8 mouse cellular contexts compared by ENCODE assay signal in genomic region chr11:30197564-30198090, GRCm38 (mm10).
DNase-seq lines count a peak whose midpoint lies in the region; ATAC-seq and TF ChIP-seq lines count a peak whose summit lies in the region.

No protein-coding gene starts in this region.

- no peaks in the 10 kb centered on the region for H3K9me3 ChIP-seq in kidney, postnatal 0 days (replicated peaks; ENCODE audit: low read length)

- WGBS in kidney, postnatal 0 days: 4% methylated on average over 21 of the region's 21 CpGs

- H3K36me3 ChIP-seq in kidney, postnatal 0 days (ENCODE audit: insufficient read depth, low read length): peaks cover 7% of the 10 kb centered on the region; the same call in 1 of the 2 replicates

- no peak overlapping the region for H3K27ac ChIP-seq in cortical plate, adult 2 months (ENCODE audit: insufficient read depth, low read length)
- H3K27ac ChIP-seq in kidney, postnatal 0 days: peak overlapping the region; percentile 82

- ATAC-seq in kidney, postnatal 0 days (replicated peaks; ENCODE audit: low FRiP score, low read depth): peak; percentile 84

- H3K4me3 ChIP-seq in cortical plate, adult 2 months (ENCODE audit: insufficient read depth, low read length): peak overlapping the region; percentile 26; the same call in 1 of the 2 replicates
- H3K4me3 ChIP-seq in kidney, postnatal 0 days (replicated peaks; ENCODE audit: low read depth, low read length): peak overlapping the region; percentile 33

- H3K4me2 ChIP-seq in kidney, postnatal 0 days (ENCODE audit: low read length): peak overlapping the region; percentile 75

- peak overlapping the region; percentile 49 for H3K9ac ChIP-seq in kidney, postnatal 0 days (ENCODE audit: low read depth, low read length)

- TF ChIP-seq POLR2A in cortical plate, adult 2 months (IDR thresholded peaks at IDR 0.05; ENCODE audit: extremely low read depth, insufficient read depth, low read length): no peak

- intact Hi-C loops in left cerebral cortex, postnatal 4 days (cut with DNase I): no loop called here

- no peaks in the 10 kb centered on the region; the same call in 1 of the 2 replicates for H3K4me1 ChIP-seq in cortical plate, adult 2 months (ENCODE audit: control insufficient read depth, insufficient read depth, low read length)
- H3K4me1 ChIP-seq in kidney, postnatal 0 days (replicated peaks; ENCODE audit: insufficient read depth, low read length): peaks cover 23% of the 10 kb centered on the region

- no peaks in the 10 kb centered on the region for H3K27me3 ChIP-seq in kidney, postnatal 0 days (ENCODE audit: insufficient read depth, low read length)

- no peak for TF ChIP-seq CTCF in cortical plate, adult 2 months (IDR thresholded peaks at IDR 0.05; ENCODE audit: extremely low read depth, insufficient read depth, low read length)
- TF ChIP-seq CTCF in kidney, postnatal 0 days (IDR thresholded peaks at IDR 0.05; ENCODE audit: low read depth): no peak

- peak; percentile 50 for DNase-seq in left cerebral cortex, postnatal 4 days
- no peak for DNase-seq in left cerebral cortex, adult 8-10 months (ENCODE audit: low spot score in 2 of 2)
- DNase-seq in heart, adult 8-10 months (ENCODE audit: low spot score): peak; percentile 81
- DNase-seq in kidney, postnatal 0 days (ENCODE audit: low spot score): peak; percentile 77
- DNase-seq in lung, postnatal 4 days: peak; percentile 78 to 81
- peak; percentile 65 for DNase-seq in retina, postnatal 1 day
- peak; percentile 90 for DNase-seq in yolk sac, embryonic 10.5 days (ENCODE audit: low spot score)

Comparison
In these comparisons a context has a peak if more than half of its experiments do, and no peak if none do; other contexts are left out.
1. DNase-seq: peak in left cerebral cortex, postnatal 4 days (single experiment), heart, adult 8-10 months (single experiment), kidney, postnatal 0 days (single experiment), lung, postnatal 4 days (2 of 2), retina, postnatal 1 day (single experiment) and yolk sac, embryonic 10.5 days (single experiment); none in left cerebral cortex, adult 8-10 months (0 of 2).